Mouse (Mus musculus) C2C12 (cell line): ENCODE measurements around the gene Fmr1nb.

Experiments used
- CTCF ChIP-seq: IDR thresholded peaks from one replicate; pipeline ENCODE4 v1.5.1; 2011; ENCODE audit not compliant: control insufficient read depth, insufficient read depth, insufficient read length
- MAX ChIP-seq: IDR thresholded peaks from one replicate; pipeline ENCODE4 v1.6.1; 2011; ENCODE audit warnings: mild to moderate bottlenecking, control low read depth

GRCm38 (mm10) chrX:68761606-68762005, at the start of gene Fmr1nb:
- TF ChIP-seq MAX (no peak), CTCF (no peak)
